Mouse (Mus musculus) midbrain, embryonic 10.5 days (tissue): ENCODE measurements around the gene Stn1. TPM values are rescaled to one million over a fixed set of nuclear protein-coding genes. Genes with fewer than 3 reads are reported as not detected.
A peak's percentile ranks its signal among the peaks of the same experiment; 100 is the strongest.

Source experiments
- DNase-seq: peaks from one replicate; pipeline ENCODE4 v3.0.0-alpha.2; 2017; ENCODE audit warnings: low spot score
- H3K27ac ChIP-seq: fragments of 300-500 bp; sonication (generic); replicated peaks from 2 replicates; pipeline ENCODE4 v1.5.1; 2016; ENCODE audit warnings: mild to moderate bottlenecking
- H3K27me3 ChIP-seq: fragments of 300-500 bp; sonication (generic); 2 replicates; pipeline ENCODE4 v1.6.1; 2016; ENCODE audit warnings: low read depth, mild to moderate bottlenecking; ENCODE audit not compliant: poor library complexity, severe bottlenecking
- H3K36me3 ChIP-seq: fragments of 300-500 bp; sonication (generic); 2 replicates; pipeline ENCODE4 v1.6.1; 2016; ENCODE audit warnings: mild to moderate bottlenecking, moderate library complexity
- H3K4me1 ChIP-seq: fragments of 300-500 bp; sonication (generic); 2 replicates; pipeline ENCODE4 v1.6.1; 2016
- H3K4me3 ChIP-seq: fragments of 300-500 bp; sonication (generic); 2 replicates; pipeline ENCODE4 v1.5.1; 2016; ENCODE audit warnings: mild to moderate bottlenecking, moderate library complexity
- H3K9me3 ChIP-seq: fragments of 300-500 bp; sonication (generic); replicated peaks from 2 replicates; pipeline ENCODE4 v1.6.1; 2016; ENCODE audit warnings: mild to moderate bottlenecking
- WGBS: fragments of 180-500 bp; shearing (Covaris S2); methylation state at CpG from one replicate; pipeline ENCODE4 v1.1.7; 2016; 5-methylcytosine and 5-hydroxymethylcytosine counted together
- polyA plus RNA-seq: library from polyadenylated mRNA; unstranded; fragments of >200 nt; fragmentation: Nextera tagmentation; extraction: Ambion mirVana; gene quantifications from 2 replicates; pipeline ENCODE4 v1.2.1, GENCODE M21; 2016

Stn1 gene
- polyA plus RNA-seq, 1 experiment from 2014 or later, result 63.4 TPM

DNA sequence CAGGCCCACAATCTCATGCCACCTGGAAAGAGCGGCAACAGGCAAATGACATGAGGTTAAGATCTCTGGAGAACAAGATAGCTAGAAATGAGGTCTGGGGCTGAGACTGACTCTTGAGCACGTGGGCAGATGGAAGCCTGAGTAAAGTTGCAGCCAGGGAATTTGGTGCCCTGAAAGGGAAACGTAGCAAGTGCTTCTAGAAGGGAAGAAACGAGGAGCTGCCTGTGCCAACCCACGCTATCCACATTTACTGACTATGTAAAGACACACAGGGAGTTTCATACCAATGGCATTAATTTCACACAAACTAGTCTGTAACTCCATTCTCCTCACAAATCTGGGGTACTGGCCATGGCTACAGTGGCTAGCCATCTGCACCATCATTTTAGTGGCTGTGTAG, 37.5 kb downstream of the Stn1 start:
- Histone ChIP-seq H3K27me3 (no peaks in the 10 kb centered on the region), H3K36me3 (peaks cover 15% of the 10 kb centered on the region), H3K4me1 (peaks cover 4% of the 10 kb centered on the region; the same call in 1 of the 2 replicates), H3K27ac (no peak overlapping the region), H3K4me3 (no peak overlapping the region), H3K9me3 (no peaks in the 10 kb centered on the region)
- 90% methylated on average over 5 of the region's 5 CpGs for WGBS
- no peak for DNase-seq

DNA sequence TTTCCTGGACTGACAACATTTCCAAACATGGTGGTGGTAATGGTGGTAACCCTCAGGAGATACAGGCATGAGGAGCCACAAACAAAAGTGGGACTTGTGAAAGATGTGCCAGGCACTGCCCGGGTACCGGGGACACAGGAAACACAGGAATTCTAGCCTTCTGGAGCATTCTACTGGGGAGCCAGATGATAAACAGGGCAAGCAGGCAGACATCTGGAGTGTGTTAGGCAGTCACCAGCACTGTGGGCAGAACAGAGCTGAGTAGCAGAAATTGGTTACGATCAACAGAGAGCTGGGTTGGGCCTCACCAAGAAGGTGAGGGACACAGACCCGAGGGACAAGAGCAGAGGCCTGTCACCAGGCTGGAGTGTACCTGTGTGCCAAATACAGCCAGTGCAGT, 38.4 kb downstream of the Stn1 start:
- Histone ChIP-seq H3K27ac (no peak overlapping the region; the same call in 1 of the 2 replicates), H3K27me3 (no peaks in the 10 kb centered on the region), H3K9me3 (no peaks in the 10 kb centered on the region), H3K4me3 (no peak overlapping the region), H3K36me3 (peaks cover 15% of the 10 kb centered on the region), H3K4me1 (peaks cover 13% of the 10 kb centered on the region)
- no peak for DNase-seq
- WGBS, result 78% methylated on average over 4 of the region's 4 CpGs

DNA sequence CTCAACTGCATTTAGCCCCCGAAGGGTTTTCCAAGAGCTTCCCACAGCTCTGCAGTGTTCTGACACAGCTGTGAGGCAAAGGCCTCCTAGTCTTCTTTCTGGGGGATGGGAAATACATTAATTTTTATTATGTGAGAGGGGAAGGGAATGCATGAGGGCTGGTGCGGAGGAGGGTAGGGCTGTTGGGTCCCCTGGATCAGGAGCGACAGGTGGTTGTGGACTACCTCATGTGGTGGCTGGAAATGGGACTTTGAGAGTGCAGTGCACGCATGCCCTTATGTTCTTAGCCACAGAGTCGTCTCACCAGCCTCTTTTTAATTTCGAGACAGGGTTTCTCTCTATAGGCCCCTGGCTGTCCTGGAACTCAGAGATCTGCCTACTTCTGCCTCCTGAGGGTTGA, 39.6 kb downstream of the Stn1 start:
- WGBS, result 94% methylated on average over 6 of the region's 6 CpGs
- Histone ChIP-seq H3K9me3 (no peaks in the 10 kb centered on the region), H3K4me3 (no peak overlapping the region), H3K27me3 (no peaks in the 10 kb centered on the region), H3K36me3 (peaks cover 14% of the 10 kb centered on the region), H3K27ac (0 out of 2 replicates have a peak overlapping the region, but pooled peaks have one; percentile 5), H3K4me1 (peaks cover 25% of the 10 kb centered on the region)
- DNase-seq, result no peak

DNA sequence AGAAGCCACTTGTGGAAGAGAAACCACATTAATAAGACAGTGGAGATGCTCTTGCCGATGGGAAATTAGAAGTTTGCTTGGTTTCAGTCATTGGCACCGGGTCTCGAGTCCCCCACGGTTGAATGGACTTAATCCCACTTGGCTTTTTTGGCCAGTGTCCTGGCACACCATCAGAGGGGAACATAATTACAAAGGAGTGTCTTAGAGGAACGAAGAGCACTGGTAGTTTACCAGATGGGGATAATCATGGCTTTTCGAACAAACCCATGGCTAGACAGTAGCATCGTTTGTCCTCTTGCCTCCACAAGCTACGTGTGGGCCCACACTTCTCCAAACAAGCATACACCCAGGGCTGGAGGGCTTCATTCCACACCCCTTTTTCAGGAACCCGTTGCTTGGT, 40.0 kb downstream of the Stn1 start:
- no peak for DNase-seq
- H3K36me3 ChIP-seq, result peaks cover 10% of the 10 kb centered on the region
- 86% methylated on average over 9 of the region's 9 CpGs for WGBS
- peaks cover 29% of the 10 kb centered on the region for H3K4me1 ChIP-seq
- H3K4me3 ChIP-seq, result no peak overlapping the region
- H3K9me3 ChIP-seq, result no peaks in the 10 kb centered on the region
- no peak overlapping the region for H3K27ac ChIP-seq
- no peaks in the 10 kb centered on the region for H3K27me3 ChIP-seq

GRCm38 (mm10) chr19:47493017-47493997, 44.0 kb downstream of the Stn1 start:
- peak overlapping the region; percentile 32 for H3K4me3 ChIP-seq
- DNase-seq, result peak; percentile 53

GRCm38 (mm10) chr19:47492422-47492821, 44.9 kb downstream of the Stn1 start:
- peak; percentile 40 for DNase-seq
- H3K36me3 ChIP-seq, result no peaks in the 10 kb centered on the region
- 32% methylated on average over 6 of the region's 6 CpGs for WGBS
- peak overlapping the region; percentile 77 for H3K27ac ChIP-seq
- H3K4me1 ChIP-seq, result peaks cover 34% of the 10 kb centered on the region
- peaks cover 6% of the 10 kb centered on the region; the same call in 1 of the 2 replicates for H3K9me3 ChIP-seq
- H3K27me3 ChIP-seq, result no peaks in the 10 kb centered on the region
- no peak overlapping the region for H3K4me3 ChIP-seq

More at GRCm38 (mm10) chr19:47493017-47493997, 44.0 kb downstream of the Stn1 start:
- WGBS, result 46% methylated on average over 23 of the region's 23 CpGs
- Histone ChIP-seq H3K27ac (peak overlapping the region; percentile 77), H3K27me3 (no peaks in the 10 kb centered on the region), H3K9me3 (peaks cover 6% of the 10 kb centered on the region; the same call in 1 of the 2 replicates), H3K36me3 (no peaks in the 10 kb centered on the region), H3K4me1 (peaks cover 37% of the 10 kb centered on the region)

- 72% methylated on average over 2 of the region's 2 CpGs for WGBS
- H3K27me3 ChIP-seq, result no peaks in the 10 kb centered on the region
- no peak for DNase-seq
- H3K36me3 ChIP-seq, result no peaks in the 10 kb centered on the region
- H3K27ac ChIP-seq, result peak overlapping the region; percentile 77
- peaks cover 34% of the 10 kb centered on the region for H3K4me1 ChIP-seq
- H3K9me3 ChIP-seq, result peaks cover 6% of the 10 kb centered on the region; the same call in 1 of the 2 replicates
- no peak overlapping the region for H3K4me3 ChIP-seq
These were observed 45.5 kb downstream of the Stn1 start for GRCm38 (mm10) chr19:47491853-47492252.

- DNase-seq, result no peak
- WGBS, result 84% methylated on average over 3 of the region's 3 CpGs
- Histone ChIP-seq H3K36me3 (no peaks in the 10 kb centered on the region), H3K4me3 (no peak overlapping the region), H3K27me3 (no peaks in the 10 kb centered on the region), H3K27ac (no peak overlapping the region), H3K4me1 (peaks cover 35% of the 10 kb centered on the region), H3K9me3 (peaks cover 6% of the 10 kb centered on the region; the same call in 1 of the 2 replicates)
These were observed 48.1 kb downstream of the Stn1 start for GRCm38 (mm10) chr19:47489233-47489632.

DNA sequence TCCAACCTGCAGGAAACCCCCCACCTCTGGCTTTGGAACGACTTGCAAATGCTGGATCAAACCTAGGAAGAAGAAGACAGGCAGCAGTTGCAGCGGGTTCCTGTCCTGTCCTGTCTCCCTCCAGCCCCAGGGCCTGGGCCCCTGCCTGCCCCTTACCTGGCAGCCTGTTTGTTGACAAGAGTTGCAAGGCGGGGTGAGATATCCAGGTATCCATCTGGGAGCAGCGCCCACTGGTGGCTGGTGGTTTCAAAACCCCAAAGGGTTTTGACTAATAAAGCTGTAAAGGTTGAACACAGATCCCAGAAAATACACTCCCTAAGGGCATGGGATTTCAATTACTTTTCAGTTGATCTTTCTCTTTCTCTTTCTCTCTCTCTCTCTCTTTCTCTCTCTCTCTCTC, 49.1 kb downstream of the Stn1 start:
- WGBS, result 27% methylated on average over 4 of the region's 4 CpGs
- Histone ChIP-seq H3K4me1 (peaks cover 28% of the 10 kb centered on the region), H3K9me3 (peaks cover 6% of the 10 kb centered on the region; the same call in 1 of the 2 replicates), H3K27ac (no peak overlapping the region), H3K36me3 (no peaks in the 10 kb centered on the region), H3K27me3 (no peaks in the 10 kb centered on the region), H3K4me3 (no peak overlapping the region)
- DNase-seq, result no peak

DNA sequence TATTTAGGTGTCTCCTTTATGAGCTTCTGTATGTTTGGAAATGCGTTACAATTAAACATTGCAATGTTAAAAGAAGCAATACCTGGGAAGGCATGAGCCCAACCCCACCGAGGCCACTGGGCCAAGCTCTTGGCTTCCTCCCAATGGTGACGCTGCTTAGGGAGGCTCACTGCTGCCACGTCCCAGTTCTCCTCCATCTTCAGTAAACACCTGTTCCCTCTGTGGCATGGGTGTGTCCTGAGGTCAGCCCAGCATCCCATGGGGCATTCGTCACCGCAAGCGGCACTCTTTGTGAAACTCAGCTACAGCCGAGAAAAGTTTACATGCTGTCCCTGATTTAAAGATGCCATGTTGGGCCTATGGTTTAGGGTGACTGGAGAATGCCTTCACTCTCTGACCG, 49.7 kb downstream of the Stn1 start:
- 92% methylated on average over 9 of the region's 9 CpGs for WGBS
- peaks cover 21% of the 10 kb centered on the region for H3K4me1 ChIP-seq

DNA sequence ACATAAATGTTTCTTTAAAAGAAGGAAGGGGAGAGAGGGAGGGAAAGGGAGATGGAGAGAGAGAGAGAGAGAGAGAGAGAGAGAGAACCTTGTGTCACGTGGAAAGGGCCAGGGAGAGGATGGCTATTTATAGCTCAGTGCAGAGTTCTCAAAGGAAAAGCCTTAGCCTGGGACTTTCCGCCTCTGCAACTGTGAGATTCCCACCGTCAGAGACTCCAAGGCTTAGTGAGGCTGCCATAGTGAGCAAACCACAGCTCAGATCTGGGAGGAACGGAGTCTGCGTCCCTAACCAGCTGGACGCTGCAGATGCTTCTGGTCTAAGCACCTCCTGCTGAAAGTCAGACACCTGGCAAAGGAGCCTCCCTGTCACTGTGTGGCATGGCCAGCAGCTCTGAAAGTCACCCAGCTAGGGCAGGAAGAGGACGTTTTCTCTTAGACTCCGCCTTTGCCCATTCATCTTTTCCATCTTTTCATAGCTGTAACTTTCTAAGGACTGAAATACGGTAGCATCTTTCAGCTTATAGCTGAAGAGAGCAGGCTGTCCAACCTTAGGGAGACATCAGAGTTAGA, 51.2 kb downstream of the Stn1 start:
- peaks cover 11% of the 10 kb centered on the region for H3K4me1 ChIP-seq
- WGBS, result 50% methylated on average over 9 of the region's 9 CpGs
- no peak overlapping the region for H3K4me3 ChIP-seq
- H3K9me3 ChIP-seq, result peaks cover 12% of the 10 kb centered on the region; the same call in 1 of the 2 replicates
- H3K27me3 ChIP-seq, result no peaks in the 10 kb centered on the region
- DNase-seq, result no peak
- no peaks in the 10 kb centered on the region for H3K36me3 ChIP-seq
- no peak overlapping the region for H3K27ac ChIP-seq

More for the DNA sequence above, 49.7 kb downstream of the Stn1 start:
- no peak for DNase-seq
- no peak overlapping the region for H3K27ac ChIP-seq
- H3K27me3 ChIP-seq, result no peaks in the 10 kb centered on the region
- H3K36me3 ChIP-seq, result no peaks in the 10 kb centered on the region
- no peak overlapping the region for H3K4me3 ChIP-seq
- H3K9me3 ChIP-seq, result peaks cover 6% of the 10 kb centered on the region; the same call in 1 of the 2 replicates

- peaks cover 6% of the 10 kb centered on the region; the same call in 1 of the 2 replicates for H3K9me3 ChIP-seq
- no peak overlapping the region for H3K4me3 ChIP-seq
- DNase-seq, result no peak
- H3K4me1 ChIP-seq, result peaks cover 11% of the 10 kb centered on the region
- no peaks in the 10 kb centered on the region for H3K36me3 ChIP-seq
- H3K27ac ChIP-seq, result no peak overlapping the region
- WGBS, result 87% methylated on average over 3 of the region's 3 CpGs
- H3K27me3 ChIP-seq, result no peaks in the 10 kb centered on the region
These were observed 53.2 kb downstream of the Stn1 start for GRCm38 (mm10) chr19:47484110-47484509.
